Mouse (Mus musculus): Measurements from ENCODE around the gene Txndc15.
"Not testable (repeated sequence)": the region's sequence is repeated elsewhere in the genome, so short reads cannot be mapped to it uniquely, and the experiment has no call there.

Gene Txndc15

GRCm38 (mm10) chr13:55714501-55715166, at the start of gene Txndc15:
TSS of gene Txndc15 (plus strand) at chr13:55714650.
- peak; percentile 85 to 90 for DNase-seq

- DNase-seq = peak; percentile 52 to 69
These were observed 45.9 kb upstream of the Txndc15 start for GRCm38 (mm10) chr13:55668550-55668949.

- no peak for DNase-seq
These were observed 41.7 kb upstream of the Txndc15 start for GRCm38 (mm10) chr13:55672711-55673110.

- DNase-seq = no peak
These were observed 37.1 kb upstream of the Txndc15 start for GRCm38 (mm10) chr13:55677364-55677763.

GRCm38 (mm10) chr13:55682201-55682600, 32.2 kb upstream of the Txndc15 start:
- peak; percentile 49 to 76 for DNase-seq

- DNase-seq = no peak
These were observed 30.9 kb upstream of the Txndc15 start for GRCm38 (mm10) chr13:55683581-55683980.

GRCm38 (mm10) chr13:55686107-55686633, 28.3 kb upstream of the Txndc15 start:
- no peak for DNase-seq

- DNase-seq = no peak
These were observed 26.4 kb upstream of the Txndc15 start for GRCm38 (mm10) chr13:55687927-55688602.

GRCm38 (mm10) chr13:55692535-55693242, 21.8 kb upstream of the Txndc15 start, which contains the start of gene B230219D22Rik:
TSS of gene B230219D22Rik (plus strand) at chr13:55693124.
- peak; percentile 89 to 94 for DNase-seq

- DNase-seq = peak; percentile 28 to 66
These were observed 21.2 kb upstream of the Txndc15 start for GRCm38 (mm10) chr13:55693243-55693721.

GRCm38 (mm10) chr13:55694110-55694509, 20.3 kb upstream of the Txndc15 start:
- no peak for DNase-seq

GRCm38 (mm10) chr13:55695989-55696388, 18.5 kb upstream of the Txndc15 start:
- not testable (repeated sequence) for DNase-seq

- no peak for DNase-seq
These were observed 10.1 kb upstream of the Txndc15 start for GRCm38 (mm10) chr13:55704301-55704700.

- DNase-seq = no peak
These were observed 1.6 kb upstream of the Txndc15 start for GRCm38 (mm10) chr13:55712846-55713245.

GRCm38 (mm10) chr13:55715167-55715512, 690 bp downstream of the Txndc15 start:
- DNase-seq = no peak

GRCm38 (mm10) chr13:55715908-55716510, 1.6 kb downstream of the Txndc15 start:
- DNase-seq = no peak

- no peak for DNase-seq
These were observed 7.1 kb downstream of the Txndc15 start for GRCm38 (mm10) chr13:55721516-55721915.

GRCm38 (mm10) chr13:55721995-55722394, 7.5 kb downstream of the Txndc15 start:
- no peak for DNase-seq

- DNase-seq = peak in 1 of 2 experiments; percentile 9
These were observed 12.2 kb downstream of the Txndc15 start for GRCm38 (mm10) chr13:55726598-55727119.

- peak; percentile 85 to 94 for DNase-seq
These were observed 12.8 kb downstream of the Txndc15 start, which contains the start of gene Pcbd2 for GRCm38 (mm10) chr13:55727120-55727838. TSS of gene Pcbd2 (plus strand) at chr13:55727368.

- DNase-seq = peak; percentile 67 to 80
These were observed 13.4 kb downstream of the Txndc15 start for GRCm38 (mm10) chr13:55727839-55728238.

- no peak for DNase-seq
These were observed 16.3 kb downstream of the Txndc15 start for GRCm38 (mm10) chr13:55730716-55731115.
